Mouse (Mus musculus): ENCODE results near the gene Slc7a5.

- TF ChIP-seq POLR2A (IDR thresholded peaks at IDR 0.05; ENCODE audit: insufficient read depth, low read length) = no peak
- TF ChIP-seq CTCF (IDR thresholded peaks at IDR 0.05; ENCODE audit: low read depth, low read length) = no peak
These were observed 44.1 kb upstream of the Slc7a5 start for GRCm38 (mm10) chr8:121951656-121952009.
